Mouse (Mus musculus): Measurements from ENCODE around the gene Asah2. TPM values are rescaled to one million over a fixed set of nuclear protein-coding genes. Genes with fewer than 3 reads are reported as not detected.

Gene Asah2
- polyA plus RNA-seq, 1 experiment from 2014 or later, result 1.2 TPM

- no peak overlapping the region for H3K4me2 ChIP-seq (ENCODE audit: low read depth, low read length)
- no peaks in the 10 kb centered on the region for H3K36me3 ChIP-seq (replicated peaks; ENCODE audit: control insufficient read depth, insufficient read depth, low read depth, low read length)
- ATAC-seq (replicated peaks; ENCODE audit: insufficient number of reproducible peaks, low FRiP score, low TSS enrichment, low read depth), result no peak
- no peaks in the 10 kb centered on the region for H3K9me3 ChIP-seq (replicated peaks; ENCODE audit: control insufficient read depth, low read length)
- no peaks in the 10 kb centered on the region for H3K27me3 ChIP-seq (ENCODE audit: control insufficient read depth, insufficient read depth, low read length)
- DNase-seq (ENCODE audit: low spot score), result no peak
- no peak overlapping the region for H3K4me3 ChIP-seq (ENCODE audit: low read depth, low read length)
- 47% methylated on average over 3 of the region's 3 CpGs for WGBS
- no peak overlapping the region for H3K9ac ChIP-seq (replicated peaks; ENCODE audit: low read length)
- no peak overlapping the region for H3K27ac ChIP-seq (replicated peaks; ENCODE audit: low read depth, low read length)
- no peaks in the 10 kb centered on the region for H3K4me1 ChIP-seq (ENCODE audit: control insufficient read depth, insufficient read depth, low read length)
Observed at GRCm38 (mm10) chr19:31963147-31963546, 144.9 kb downstream of the Asah2 start.

- no peak overlapping the region for H3K4me2 ChIP-seq (ENCODE audit: low read depth, low read length)
- 79% methylated on average over 2 of the region's 2 CpGs for WGBS
- no peaks in the 10 kb centered on the region for H3K27me3 ChIP-seq (ENCODE audit: control insufficient read depth, insufficient read depth, low read length)
- H3K27ac ChIP-seq (replicated peaks; ENCODE audit: low read depth, low read length), result no peak overlapping the region
- H3K4me3 ChIP-seq (ENCODE audit: low read depth, low read length), result no peak overlapping the region
- H3K36me3 ChIP-seq (replicated peaks; ENCODE audit: control insufficient read depth, insufficient read depth, low read depth, low read length), result no peaks in the 10 kb centered on the region
- ATAC-seq (replicated peaks; ENCODE audit: insufficient number of reproducible peaks, low FRiP score, low TSS enrichment, low read depth) (no peak), DNase-seq (ENCODE audit: low spot score) (no peak)
- H3K9ac ChIP-seq (replicated peaks; ENCODE audit: low read length), result no peak overlapping the region
- H3K9me3 ChIP-seq (replicated peaks; ENCODE audit: control insufficient read depth, low read length), result no peaks in the 10 kb centered on the region
- no peaks in the 10 kb centered on the region for H3K4me1 ChIP-seq (ENCODE audit: control insufficient read depth, insufficient read depth, low read length)
Observed at GRCm38 (mm10) chr19:31960434-31960833, 147.6 kb downstream of the Asah2 start.

- ATAC-seq (replicated peaks; ENCODE audit: insufficient number of reproducible peaks, low FRiP score, low TSS enrichment, low read depth) (no peak), DNase-seq (ENCODE audit: low spot score) (no peak)
- no peaks in the 10 kb centered on the region for H3K27me3 ChIP-seq (ENCODE audit: control insufficient read depth, insufficient read depth, low read length)
- no peak overlapping the region for H3K27ac ChIP-seq (replicated peaks; ENCODE audit: low read depth, low read length)
- H3K4me1 ChIP-seq (ENCODE audit: control insufficient read depth, insufficient read depth, low read length), result no peaks in the 10 kb centered on the region
- H3K9me3 ChIP-seq (replicated peaks; ENCODE audit: control insufficient read depth, low read length), result no peaks in the 10 kb centered on the region
- H3K36me3 ChIP-seq (replicated peaks; ENCODE audit: control insufficient read depth, insufficient read depth, low read depth, low read length), result no peaks in the 10 kb centered on the region
- no peak overlapping the region for H3K4me2 ChIP-seq (ENCODE audit: low read depth, low read length)
- no peak overlapping the region for H3K4me3 ChIP-seq (ENCODE audit: low read depth, low read length)
- no peak overlapping the region for H3K9ac ChIP-seq (replicated peaks; ENCODE audit: low read length)
- WGBS, result 81% methylated on average over 2 of the region's 2 CpGs
Observed at GRCm38 (mm10) chr19:31956359-31956758, 151.7 kb downstream of the Asah2 start.

- 83% methylated on average over 4 of the region's 4 CpGs for WGBS
- no peaks in the 10 kb centered on the region for H3K9me3 ChIP-seq (replicated peaks; ENCODE audit: control insufficient read depth, low read length)
- H3K27ac ChIP-seq (replicated peaks; ENCODE audit: low read depth, low read length), result no peak overlapping the region
- DNase-seq (ENCODE audit: low spot score) (no peak), ATAC-seq (replicated peaks; ENCODE audit: insufficient number of reproducible peaks, low FRiP score, low TSS enrichment, low read depth) (no peak)
- H3K36me3 ChIP-seq (replicated peaks; ENCODE audit: control insufficient read depth, insufficient read depth, low read depth, low read length), result no peaks in the 10 kb centered on the region
- H3K4me3 ChIP-seq (ENCODE audit: low read depth, low read length), result no peak overlapping the region
- no peak overlapping the region for H3K9ac ChIP-seq (replicated peaks; ENCODE audit: low read length)
- H3K4me1 ChIP-seq (ENCODE audit: control insufficient read depth, insufficient read depth, low read length), result no peaks in the 10 kb centered on the region
- H3K4me2 ChIP-seq (ENCODE audit: low read depth, low read length), result no peak overlapping the region
- H3K27me3 ChIP-seq (ENCODE audit: control insufficient read depth, insufficient read depth, low read length), result no peaks in the 10 kb centered on the region
Observed at GRCm38 (mm10) chr19:31954696-31955095, 153.3 kb downstream of the Asah2 start.

DNA sequence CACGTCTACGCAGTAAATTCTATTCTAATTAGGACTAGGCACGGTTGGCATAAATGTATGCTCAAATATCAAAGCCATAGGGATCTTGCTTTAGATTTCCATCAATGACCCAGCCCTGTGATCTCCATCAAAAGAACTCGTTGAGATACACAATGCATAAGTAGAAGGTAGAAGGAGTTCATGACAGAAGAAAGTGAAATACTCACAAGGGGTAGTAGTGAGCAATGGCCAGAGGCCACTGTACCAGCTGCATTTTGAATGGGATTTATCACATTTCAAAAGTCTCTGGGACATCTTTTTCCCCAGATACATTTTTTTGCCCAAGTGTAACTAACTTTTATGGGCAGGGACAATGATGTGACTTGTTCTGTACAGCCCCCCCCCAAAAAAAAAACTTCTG is 153.7 kb downstream of the Asah2 start:
- ATAC-seq (replicated peaks; ENCODE audit: insufficient number of reproducible peaks, low FRiP score, low TSS enrichment, low read depth) (no peak), DNase-seq (ENCODE audit: low spot score) (no peak)
- no peak overlapping the region for H3K4me2 ChIP-seq (ENCODE audit: low read depth, low read length)
- no peak overlapping the region for H3K9ac ChIP-seq (replicated peaks; ENCODE audit: low read length)
- no peak overlapping the region for H3K27ac ChIP-seq (replicated peaks; ENCODE audit: low read depth, low read length)
- no peaks in the 10 kb centered on the region for H3K36me3 ChIP-seq (replicated peaks; ENCODE audit: control insufficient read depth, insufficient read depth, low read depth, low read length)
- 80% methylated on average over 4 of the region's 4 CpGs for WGBS
- H3K4me1 ChIP-seq (ENCODE audit: control insufficient read depth, insufficient read depth, low read length), result no peaks in the 10 kb centered on the region
- H3K9me3 ChIP-seq (replicated peaks; ENCODE audit: control insufficient read depth, low read length), result no peaks in the 10 kb centered on the region
- no peak overlapping the region for H3K4me3 ChIP-seq (ENCODE audit: low read depth, low read length)
- H3K27me3 ChIP-seq (ENCODE audit: control insufficient read depth, insufficient read depth, low read length), result no peaks in the 10 kb centered on the region

GRCm38 (mm10) chr19:31953799-31954198 is 154.2 kb downstream of the Asah2 start:
- no peak overlapping the region for H3K4me3 ChIP-seq (ENCODE audit: low read depth, low read length)
- no peak overlapping the region for H3K27ac ChIP-seq (replicated peaks; ENCODE audit: low read depth, low read length)
- H3K4me1 ChIP-seq (ENCODE audit: control insufficient read depth, insufficient read depth, low read length), result no peaks in the 10 kb centered on the region
- no peaks in the 10 kb centered on the region for H3K36me3 ChIP-seq (replicated peaks; ENCODE audit: control insufficient read depth, insufficient read depth, low read depth, low read length)
- no peak overlapping the region for H3K9ac ChIP-seq (replicated peaks; ENCODE audit: low read length)
- no peaks in the 10 kb centered on the region for H3K27me3 ChIP-seq (ENCODE audit: control insufficient read depth, insufficient read depth, low read length)
- DNase-seq (ENCODE audit: low spot score), result no peak
- ATAC-seq (replicated peaks; ENCODE audit: insufficient number of reproducible peaks, low FRiP score, low TSS enrichment, low read depth), result no peak
- no peaks in the 10 kb centered on the region for H3K9me3 ChIP-seq (replicated peaks; ENCODE audit: control insufficient read depth, low read length)
- 85% methylated on average over 2 of the region's 2 CpGs for WGBS
- no peak overlapping the region for H3K4me2 ChIP-seq (ENCODE audit: low read depth, low read length)

DNA sequence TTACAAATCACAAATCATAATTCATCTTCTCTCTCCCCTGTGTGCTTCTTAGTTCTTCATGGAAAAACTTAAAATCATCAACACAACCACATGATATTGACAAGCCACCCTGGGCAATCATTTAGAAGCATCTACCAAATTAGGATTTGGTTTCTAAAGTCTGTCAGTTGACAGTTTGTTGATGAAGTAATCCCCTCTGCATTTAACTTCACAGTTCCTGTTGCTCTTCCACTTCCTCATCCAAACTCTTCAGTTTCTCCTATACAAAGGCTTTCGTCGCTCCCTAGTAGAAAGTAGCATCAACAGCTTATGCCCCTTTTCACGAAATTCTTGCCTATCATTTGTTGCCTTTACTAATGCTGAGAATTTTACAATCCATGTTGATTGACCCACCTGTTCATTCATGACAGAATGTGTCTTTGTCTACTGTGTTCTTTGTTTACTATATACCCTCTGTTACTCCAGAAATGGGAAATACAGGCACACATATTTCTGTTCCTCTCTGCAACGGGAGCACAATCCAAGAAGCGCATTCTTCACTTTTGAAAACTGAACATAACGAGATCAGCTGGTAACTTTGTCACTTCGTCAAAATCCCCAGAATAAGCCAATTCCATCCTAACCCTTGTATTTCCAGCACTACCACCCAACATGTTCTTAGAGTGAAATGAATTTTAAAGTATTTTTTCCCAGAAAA is 157.1 kb downstream of the Asah2 start:
- no peak overlapping the region for H3K4me2 ChIP-seq (ENCODE audit: low read depth, low read length)
- no peaks in the 10 kb centered on the region for H3K36me3 ChIP-seq (replicated peaks; ENCODE audit: control insufficient read depth, insufficient read depth, low read depth, low read length)
- H3K9ac ChIP-seq (replicated peaks; ENCODE audit: low read length), result no peak overlapping the region
- ATAC-seq (replicated peaks; ENCODE audit: insufficient number of reproducible peaks, low FRiP score, low TSS enrichment, low read depth), result no peak
- DNase-seq (ENCODE audit: low spot score), result no peak
- H3K27me3 ChIP-seq (ENCODE audit: control insufficient read depth, insufficient read depth, low read length), result no peaks in the 10 kb centered on the region
- no peak overlapping the region for H3K4me3 ChIP-seq (ENCODE audit: low read depth, low read length)
- H3K4me1 ChIP-seq (ENCODE audit: control insufficient read depth, insufficient read depth, low read length), result no peaks in the 10 kb centered on the region
- H3K9me3 ChIP-seq (replicated peaks; ENCODE audit: control insufficient read depth, low read length), result no peaks in the 10 kb centered on the region
- H3K27ac ChIP-seq (replicated peaks; ENCODE audit: low read depth, low read length), result no peak overlapping the region
- 77% methylated on average over 7 of the region's 7 CpGs for WGBS

All from embryonic facial prominence, embryonic 11.5 days (tissue).